Mouse (Mus musculus) bone marrow, adult 2 months (tissue): ENCODE data around the gene Larp1b.

Experiments
- CTCF ChIP-seq: fragments of 200-500 bp; IDR thresholded peaks from 2 replicates; pipeline ENCODE4 v1.5.1; 2011; ENCODE audit warnings: low read length, control low read depth; ENCODE audit not compliant: control insufficient read depth, insufficient read depth
- POLR2A ChIP-seq: fragments of 200-500 bp; IDR thresholded peaks from 2 replicates; pipeline ENCODE4 v1.6.1; 2011; ENCODE audit warnings: low read depth, mild to moderate bottlenecking, control low read depth, low read length, borderline replicate concordance; ENCODE audit not compliant: control insufficient read depth

DNA sequence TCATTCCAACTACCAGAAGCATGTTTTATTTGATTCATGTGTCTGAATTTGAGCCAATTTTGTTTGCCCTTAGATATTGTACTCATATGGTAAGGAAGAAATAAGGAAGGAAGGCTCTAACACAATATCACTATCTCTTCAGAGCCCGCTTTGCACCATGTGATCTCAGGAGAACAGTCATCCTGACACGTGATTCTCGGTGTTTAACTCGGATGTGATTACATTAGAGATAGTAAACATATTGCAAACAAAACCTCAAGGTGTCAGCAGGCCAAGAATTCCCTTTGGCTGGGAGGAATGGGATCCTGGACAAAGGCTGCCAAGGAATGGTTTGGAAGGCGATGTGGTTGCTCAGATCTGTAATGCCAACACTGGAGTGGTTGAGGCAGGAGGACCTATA is 11.4 kb upstream of the Larp1b start:
- no peak for TF ChIP-seq CTCF
- TF ChIP-seq POLR2A = no peak
